Mouse (Mus musculus) intestine, postnatal 0 days (tissue): ENCODE data around the gene Lcn5. TPM values are rescaled to one million over a fixed set of nuclear protein-coding genes. Genes with fewer than 3 reads are reported as not detected.

Experiments
- ATAC-seq: fragments of 200-750 bp; cut with Nextera tagmentation; 2 replicates; pipeline ENCODE4 v1.8.0; 2017; ENCODE audit warnings: mild to moderate bottlenecking, moderate TSS enrichment, moderate library complexity
- H3K27ac ChIP-seq: fragments of 300-500 bp; sonication (generic); 2 replicates; pipeline ENCODE4 v1.5.1; 2014; ENCODE audit warnings: mild to moderate bottlenecking, low read depth, low read length, moderate library complexity
- H3K27me3 ChIP-seq: fragments of 300-500 bp; sonication (generic); replicated peaks from 2 replicates; pipeline ENCODE4 v1.6.1; 2014; ENCODE audit warnings: low read length, mixed read lengths; ENCODE audit not compliant: control insufficient read depth, insufficient read depth
- H3K36me3 ChIP-seq: fragments of 300-500 bp; sonication (generic); 2 replicates; pipeline ENCODE4 v1.6.1; 2014; ENCODE audit warnings: mild to moderate bottlenecking, moderate library complexity; ENCODE audit not compliant: control insufficient read depth, insufficient read depth
- H3K4me1 ChIP-seq: fragments of 300-500 bp; sonication (generic); replicated peaks from 2 replicates; pipeline ENCODE4 v1.6.1; 2014; ENCODE audit warnings: antibody characterized with exemption, low read length, mixed read lengths; ENCODE audit not compliant: control insufficient read depth, insufficient read depth
- H3K4me2 ChIP-seq: fragments of 300-500 bp; sonication (generic); replicated peaks from 2 replicates; pipeline ENCODE4 v1.6.1; 2014; ENCODE audit warnings: low read depth, mild to moderate bottlenecking, moderate library complexity
- H3K4me3 ChIP-seq: fragments of 300-500 bp; sonication (generic); 2 replicates; pipeline ENCODE4 v1.5.1; 2014; ENCODE audit warnings: low read depth, low read length
- H3K9ac ChIP-seq: fragments of 300-500 bp; sonication (generic); 2 replicates; pipeline ENCODE4 v1.6.1; 2014; ENCODE audit warnings: mild to moderate bottlenecking, low read depth, low read length
- H3K9me3 ChIP-seq: fragments of 300-500 bp; sonication (generic); 2 replicates; pipeline ENCODE4 v1.6.1; 2016; ENCODE audit warnings: mixed run types; ENCODE audit not compliant: control insufficient read depth
- CTCF ChIP-seq: sonication (generic); IDR thresholded peaks from 2 replicates; pipeline ENCODE4 v1.5.1; 2016; ENCODE audit warnings: low read depth, mild to moderate bottlenecking, control low read depth, antibody characterized with exemption, moderate library complexity
- WGBS: fragments of 180-500 bp; shearing (Covaris S2); extraction: QIAGEN DNeasy Blood & Tissue Kit; methylation state at CpG from one replicate; pipeline ENCODE4 v1.1.7; 2014; 5-methylcytosine and 5-hydroxymethylcytosine counted together
- polyA plus RNA-seq: library from polyadenylated mRNA; unstranded; fragments of >200 nt; fragmentation: Nextera tagmentation; extraction: Ambion mirVana; gene quantifications from 2 replicates; pipeline ENCODE4 v1.2.1, GENCODE M21; 2015

Gene Lcn5
- polyA plus RNA-seq, 1 experiment from 2014 or later: not detected

GRCm38 (mm10) chr2:25661245-25661970 lies 3.7 kb downstream of the Lcn5 start:
- Histone ChIP-seq H3K27me3 (no peaks in the 10 kb centered on the region), H3K9ac (no peak overlapping the region), H3K27ac (no peak overlapping the region), H3K4me1 (no peaks in the 10 kb centered on the region), H3K4me2 (no peak overlapping the region), H3K36me3 (no peaks in the 10 kb centered on the region), H3K9me3 (no peaks in the 10 kb centered on the region), H3K4me3 (no peak overlapping the region)
- no peak for ATAC-seq
- 85% methylated on average over 6 of the region's 6 CpGs for WGBS
- no peak for TF ChIP-seq CTCF

- Histone ChIP-seq H3K27me3 (no peaks in the 10 kb centered on the region), H3K4me3 (no peak overlapping the region), H3K9ac (no peak overlapping the region), H3K36me3 (no peaks in the 10 kb centered on the region), H3K4me1 (no peaks in the 10 kb centered on the region), H3K4me2 (no peak overlapping the region), H3K9me3 (no peaks in the 10 kb centered on the region), H3K27ac (no peak overlapping the region)
- 63% methylated on average over 1 of the region's 1 CpGs for WGBS
- no peak for ATAC-seq
- TF ChIP-seq CTCF: peak; percentile 79
Measured at GRCm38 (mm10) chr2:25663511-25663910, 5.8 kb downstream of the Lcn5 start.

GRCm38 (mm10) chr2:25664125-25664524 lies 6.4 kb downstream of the Lcn5 start:
- TF ChIP-seq CTCF: no peak
- H3K27me3 ChIP-seq: no peaks in the 10 kb centered on the region
- no peak overlapping the region for H3K4me2 ChIP-seq
- no peak overlapping the region for H3K27ac ChIP-seq
- no peak overlapping the region for H3K4me3 ChIP-seq
- H3K36me3 ChIP-seq: no peaks in the 10 kb centered on the region
- 78% methylated on average over 5 of the region's 5 CpGs for WGBS
- no peaks in the 10 kb centered on the region for H3K9me3 ChIP-seq
- H3K4me1 ChIP-seq: no peaks in the 10 kb centered on the region
- H3K9ac ChIP-seq: no peak overlapping the region
- ATAC-seq: no peak

- Histone ChIP-seq H3K4me1 (no peaks in the 10 kb centered on the region), H3K27ac (no peak overlapping the region), H3K4me2 (no peak overlapping the region), H3K27me3 (no peaks in the 10 kb centered on the region), H3K36me3 (no peaks in the 10 kb centered on the region), H3K9me3 (no peaks in the 10 kb centered on the region), H3K9ac (no peak overlapping the region), H3K4me3 (no peak overlapping the region)
- no peak for TF ChIP-seq CTCF
- 79% methylated on average over 1 of the region's 1 CpGs for WGBS
- ATAC-seq: no peak
Measured at GRCm38 (mm10) chr2:25666516-25666915, 8.8 kb downstream of the Lcn5 start.

GRCm38 (mm10) chr2:25676486-25676885 lies 18.7 kb downstream of the Lcn5 start, which contains the start of gene Lcn6:
TSS of gene Lcn6 (plus strand) at chr2:25676786.
- 91% methylated on average over 3 of the region's 3 CpGs for WGBS
- Histone ChIP-seq H3K4me2 (no peak within 1 kb of the TSS), H3K4me1 (no peaks in the 10 kb centered on the region), H3K9me3 (no peaks in the 10 kb centered on the region), H3K27me3 (no peaks in the 10 kb centered on the region), H3K9ac (no peak within 1 kb of the TSS), H3K27ac (no peak within 1 kb of the TSS), H3K4me3 (no peak within 1 kb of the TSS), H3K36me3 (no peaks in the 10 kb centered on the region)
- ATAC-seq: no peak
- TF ChIP-seq CTCF: no peak

GRCm38 (mm10) chr2:25679559-25679958 lies 21.8 kb downstream of the Lcn5 start:
- no peak overlapping the region for H3K9ac ChIP-seq
- H3K4me1 ChIP-seq: no peaks in the 10 kb centered on the region
- TF ChIP-seq CTCF: no peak
- H3K27ac ChIP-seq: no peak overlapping the region
- 81% methylated on average over 6 of the region's 6 CpGs for whole genome bisulfite sequencing
- H3K4me2 ChIP-seq: no peak overlapping the region
- H3K36me3 ChIP-seq: no peaks in the 10 kb centered on the region
- no peak for ATAC-seq
- no peak overlapping the region for H3K4me3 ChIP-seq
- H3K9me3 ChIP-seq: no peaks in the 10 kb centered on the region
- no peaks in the 10 kb centered on the region for H3K27me3 ChIP-seq
